Mouse (Mus musculus): Measurements from ENCODE around the gene Tlr5. TPM values are rescaled to one million over a fixed set of nuclear protein-coding genes. Genes with fewer than 3 reads are reported as not detected.

The Tlr5 gene
- total and polyA plus RNA-seq, 3 experiments, result not detected

DNA sequence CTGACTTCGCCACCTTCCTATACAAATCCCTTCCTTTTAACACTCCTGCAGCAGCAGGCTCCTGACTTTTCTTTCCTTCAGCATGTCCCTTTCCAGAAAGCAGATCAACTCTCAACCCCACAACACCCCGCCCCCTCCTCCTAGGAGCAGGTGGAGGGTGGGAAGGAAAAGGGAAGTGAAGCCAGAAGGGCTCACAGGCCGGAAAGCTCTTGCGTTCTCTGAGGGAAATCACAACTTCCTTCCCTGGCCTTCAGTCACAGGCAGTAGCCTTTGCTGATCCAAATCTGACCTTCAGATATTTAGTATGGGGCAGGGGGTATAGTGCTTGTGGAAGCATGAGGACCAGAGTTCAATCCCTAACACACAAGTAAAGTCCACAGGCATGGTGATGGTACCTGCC is 921 bp upstream of the Tlr5 start:
- Histone ChIP-seq H3K79me2 (ENCODE audit: control insufficient read depth, insufficient read depth, low read length, poor library complexity) (no peaks in the 10 kb centered on the region), H3K36me3 (ENCODE audit: control insufficient read depth in 1 of 2, insufficient read depth in 2 of 2, low read length in 2 of 2) (no peaks in the 10 kb centered on the region), H3K27me3 (ENCODE audit: control insufficient read depth in 1 of 2, insufficient read depth in 2 of 2, low read length in 2 of 2) (0 out of 4 replicates have a peak, but pooled peaks cover 0 to 2% of the 10 kb centered on the region in 2 experiments), H3K9me3 (replicated peaks; ENCODE audit: insufficient read depth, low read length) (no peaks in the 10 kb centered on the region), H3K27ac (ENCODE audit: control insufficient read depth, low read depth, low read length) (no peak overlapping the region), H3K9ac (ENCODE audit: control insufficient read depth, low read depth, low read length, poor library complexity, severe bottlenecking) (no peak overlapping the region), H3K4me3 (ENCODE audit: control insufficient read depth in 1 of 2, insufficient read depth in 1 of 2, low read depth in 2 of 2, low read length in 2 of 2) (no peak overlapping the region), H3K4me1 (ENCODE audit: control insufficient read depth in 1 of 2, insufficient read depth in 2 of 2, low read length in 2 of 2) (peaks cover 0 to 13% of the 10 kb centered on the region in 2 experiments; a peak in 2 of 4 replicates)
- TF ChIP-seq GABPA (IDR thresholded peaks at IDR 0.05; ENCODE audit: low read depth, low read length) (no peak), RAD21 (IDR thresholded peaks at IDR 0.05; ENCODE audit: low read depth, low read length) (no peak), ZMIZ1 (IDR thresholded peaks at IDR 0.05; ENCODE audit: low read depth, low read length) (no peak), MAZ (IDR thresholded peaks at IDR 0.05; ENCODE audit: low read depth, low read length) (no peak), ETS1 (IDR thresholded peaks at IDR 0.05; ENCODE audit: low read depth, low read length) (no peak), NRF1 (IDR thresholded peaks at IDR 0.05; ENCODE audit: insufficient read depth, low read depth, low read length, poor library complexity, severe bottlenecking) (no peak), POLR2A (IDR thresholded peaks at IDR 0.05; ENCODE audit: control insufficient read depth in 1 of 2, insufficient read depth in 1 of 2, low read depth in 1 of 2, low read length in 2 of 2, poor library complexity in 1 of 2) (no peak), USF1 (IDR thresholded peaks at IDR 0.05; ENCODE audit: low read depth, low read length) (no peak), MXI1 (IDR thresholded peaks at IDR 0.05; ENCODE audit: low read depth, low read length) (no peak), UBTF (IDR thresholded peaks at IDR 0.05; ENCODE audit: borderline replicate concordance, insufficient read depth, low read depth, low read length) (no peak)
- DNase-seq (ENCODE audit: low read depth, low spot score), result peak; percentile 18

DNA sequence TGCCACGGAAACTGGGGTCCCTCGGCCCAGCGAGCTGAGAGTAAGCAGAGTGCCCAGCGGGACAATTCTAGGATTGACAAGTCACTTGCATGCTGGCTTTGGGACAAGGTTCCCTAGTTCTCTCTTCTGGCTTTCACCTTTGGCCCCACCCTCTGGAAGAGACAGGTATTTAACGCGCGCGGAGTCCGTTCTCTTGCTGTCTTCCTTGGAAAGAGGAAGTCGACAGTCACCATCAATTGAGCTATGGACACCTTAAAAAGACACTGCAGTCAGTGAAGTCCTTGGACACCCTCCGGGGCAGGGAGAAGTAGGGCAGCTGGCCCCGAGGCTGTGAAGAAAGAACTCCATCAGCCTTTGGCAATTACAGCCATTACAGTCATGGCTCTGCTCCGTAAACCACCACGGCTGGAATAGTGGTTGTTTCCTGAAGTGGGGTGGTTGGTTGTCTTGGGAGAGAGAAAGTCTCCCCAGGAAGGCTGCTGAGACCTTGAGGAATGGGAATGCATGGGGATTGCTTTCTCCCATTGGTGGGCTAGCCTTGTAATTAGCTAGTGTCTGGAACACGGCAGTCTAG is 546 bp downstream of the Tlr5 start:
- DNase-seq (ENCODE audit: low read depth, low spot score), result peak; percentile 30
- no peaks in the 10 kb centered on the region for H3K9me3 ChIP-seq (replicated peaks; ENCODE audit: insufficient read depth, low read length)
- H3K79me2 ChIP-seq (ENCODE audit: control insufficient read depth, insufficient read depth, low read length, poor library complexity), result no peaks in the 10 kb centered on the region
- no peak overlapping the region for H3K27ac ChIP-seq (ENCODE audit: control insufficient read depth, low read depth, low read length)
- no peak overlapping the region for H3K9ac ChIP-seq (ENCODE audit: control insufficient read depth, low read depth, low read length, poor library complexity, severe bottlenecking)
- peaks cover 0 to 13% of the 10 kb centered on the region in 2 experiments; a peak in 2 of 4 replicates for H3K4me1 ChIP-seq (ENCODE audit: control insufficient read depth in 1 of 2, insufficient read depth in 2 of 2, low read length in 2 of 2)
- H3K27me3 ChIP-seq (ENCODE audit: control insufficient read depth in 1 of 2, insufficient read depth in 2 of 2, low read length in 2 of 2), result 0 out of 4 replicates have a peak, but pooled peaks cover 0 to 2% of the 10 kb centered on the region in 2 experiments
- no peaks in the 10 kb centered on the region for H3K36me3 ChIP-seq (ENCODE audit: control insufficient read depth in 1 of 2, insufficient read depth in 2 of 2, low read length in 2 of 2)
- H3K4me3 ChIP-seq (ENCODE audit: control insufficient read depth in 1 of 2, insufficient read depth in 1 of 2, low read depth in 2 of 2, low read length in 2 of 2), result peak overlapping the region; percentile 30 to 41; a peak in 3 of 4 replicates
- TF ChIP-seq POLR2AphosphoS5 (IDR thresholded peaks at IDR 0.05; ENCODE audit: borderline replicate concordance, low read depth, low read length) (no peak), SMC3 (IDR thresholded peaks at IDR 0.05; ENCODE audit: low read depth, low read length) (no peak), MAZ (IDR thresholded peaks at IDR 0.05; ENCODE audit: low read depth, low read length) (no peak)

Data from MEL (cell line).